Mouse (Mus musculus): ENCODE measurements around the gene Vmn1r81. TPM values are rescaled to one million over a fixed set of nuclear protein-coding genes. Genes with fewer than 3 reads are reported as not detected.

Vmn1r81 gene
- not detected in 2 replicates for polyA plus RNA-seq (2014; fragmentation: Nextera tagmentation; extraction: Ambion mirVana)

DNA sequence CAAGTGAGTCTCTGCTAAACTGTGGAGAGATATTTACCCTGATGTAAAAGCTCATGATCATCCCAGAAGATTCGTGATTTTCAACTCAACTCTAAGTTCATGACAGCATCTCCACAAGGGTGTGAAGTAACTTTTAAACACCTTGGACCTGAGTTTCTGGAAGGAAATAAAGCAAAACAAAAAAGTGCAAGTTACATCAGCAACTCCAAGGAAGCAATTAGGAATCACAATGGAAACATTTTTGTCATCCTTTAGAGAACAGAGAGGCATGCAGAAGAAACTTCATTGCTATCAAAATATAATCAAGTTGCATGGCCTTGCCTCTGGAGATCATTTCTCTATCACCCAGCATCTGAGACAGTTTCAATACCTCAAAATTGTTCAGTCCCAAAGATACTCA, at the start of gene Vmn1r81:
Vmn1r81 (minus strand) TSS at position 101 of the 400 bp plus-strand sequence.
- Histone ChIP-seq H3K4me1 (ENCODE audit: control insufficient read depth, insufficient read depth, low read length) (no peaks in the 10 kb centered on the region), H3K4me2 (ENCODE audit: low read depth, severe bottlenecking) (no peak within 1 kb of the TSS), H3K4me3 (ENCODE audit: low read depth, low read length) (no peak within 1 kb of the TSS), H3K27me3 (ENCODE audit: control insufficient read depth, insufficient read depth, low read length) (no peaks in the 10 kb centered on the region), H3K9ac (ENCODE audit: low read length) (no peak within 1 kb of the TSS), H3K9me3 (ENCODE audit: control insufficient read depth, low read length) (peaks cover 3% of the 10 kb centered on the region; the same call in 1 of the 2 replicates), H3K27ac (replicated peaks; ENCODE audit: low read depth, low read length) (no peak within 1 kb of the TSS), H3K36me3 (ENCODE audit: control insufficient read depth, insufficient read depth, low read length) (no peaks in the 10 kb centered on the region)
- no peak for DNase-seq (ENCODE audit: low spot score)
- WGBS = 79% methylated on average over 1 of the region's 1 CpGs
- no peak for ATAC-seq (ENCODE audit: insufficient number of reproducible peaks, low FRiP score, low TSS enrichment, low read depth)

DNA sequence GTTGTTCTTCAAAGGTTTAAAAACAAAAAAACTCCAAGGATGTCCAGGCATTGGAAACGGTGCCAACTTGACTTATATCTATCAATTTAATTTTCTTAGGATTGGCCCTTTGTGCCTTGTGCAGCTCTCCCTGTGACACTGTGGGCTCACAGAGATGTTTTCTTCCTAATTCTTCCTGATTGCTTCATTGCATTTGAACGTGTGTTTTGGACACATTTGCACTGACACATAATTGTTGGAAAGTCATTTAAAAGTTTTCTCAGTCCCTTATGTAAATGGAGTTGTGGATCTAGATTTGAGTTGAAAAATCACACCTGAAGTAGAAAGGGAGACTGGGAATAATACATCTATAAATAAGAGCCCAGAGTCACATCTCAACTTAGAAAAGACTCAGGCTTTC, 32.1 kb upstream of the Vmn1r81 start, which contains the start of gene Vmn1r82:
Vmn1r82 (plus strand) TSS at position 301 of the 400 bp plus-strand sequence.
- Histone ChIP-seq H3K27me3 (ENCODE audit: control insufficient read depth, insufficient read depth, low read length) (no peaks in the 10 kb centered on the region), H3K9me3 (ENCODE audit: control insufficient read depth, low read length) (peaks cover 2% of the 10 kb centered on the region; the same call in 1 of the 2 replicates), H3K4me3 (ENCODE audit: low read depth, low read length) (no peak within 1 kb of the TSS), H3K9ac (ENCODE audit: low read length) (no peak within 1 kb of the TSS), H3K27ac (replicated peaks; ENCODE audit: low read depth, low read length) (no peak within 1 kb of the TSS), H3K36me3 (ENCODE audit: control insufficient read depth, insufficient read depth, low read length) (no peaks in the 10 kb centered on the region), H3K4me2 (ENCODE audit: low read depth, severe bottlenecking) (no peak within 1 kb of the TSS), H3K4me1 (ENCODE audit: control insufficient read depth, insufficient read depth, low read length) (no peaks in the 10 kb centered on the region)
- ATAC-seq (ENCODE audit: insufficient number of reproducible peaks, low FRiP score, low TSS enrichment, low read depth) = no peak
- WGBS = 63% methylated on average over 2 of the region's 2 CpGs
- no peak for DNase-seq (ENCODE audit: low spot score)

DNA sequence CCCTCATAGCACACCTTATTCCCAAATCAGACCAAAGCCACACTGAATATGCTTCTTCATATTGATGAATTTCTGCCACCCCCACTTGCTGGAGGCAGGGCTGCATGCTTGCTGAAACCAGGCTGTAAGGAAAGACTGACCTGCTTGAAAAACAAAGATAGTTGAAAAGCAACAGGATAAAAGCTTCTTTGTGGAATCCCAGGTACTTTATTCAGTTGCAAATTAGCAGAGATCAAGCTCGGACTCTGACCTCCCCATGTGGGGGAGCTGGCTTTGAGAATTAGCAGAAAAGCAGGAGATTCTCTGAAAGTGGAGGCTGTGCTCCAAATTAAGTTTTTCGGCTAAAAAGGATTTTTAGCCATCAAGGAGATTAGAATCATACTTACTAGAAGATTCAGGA, 63.9 kb downstream of the Vmn1r81 start:
- Histone ChIP-seq H3K36me3 (ENCODE audit: control insufficient read depth, insufficient read depth, low read length) (no peaks in the 10 kb centered on the region), H3K4me3 (ENCODE audit: low read depth, low read length) (no peak overlapping the region), H3K9ac (ENCODE audit: low read length) (no peak overlapping the region), H3K4me1 (ENCODE audit: control insufficient read depth, insufficient read depth, low read length) (no peaks in the 10 kb centered on the region), H3K4me2 (ENCODE audit: low read depth, severe bottlenecking) (no peak overlapping the region), H3K27ac (replicated peaks; ENCODE audit: low read depth, low read length) (no peak overlapping the region), H3K9me3 (ENCODE audit: control insufficient read depth, low read length) (peaks cover 3% of the 10 kb centered on the region; the same call in 1 of the 2 replicates), H3K27me3 (ENCODE audit: control insufficient read depth, insufficient read depth, low read length) (no peaks in the 10 kb centered on the region)
- no peak for DNase-seq (ENCODE audit: low spot score)
- no peak for ATAC-seq (ENCODE audit: insufficient number of reproducible peaks, low FRiP score, low TSS enrichment, low read depth)
- WGBS = 64% methylated on average over 2 of the region's 2 CpGs

Other genes with a start within 250 kb of the Vmn1r81 start
- not detected in 2 replicates for gene Vmn1r77, start 231.5 kb downstream of the Vmn1r81 start, polyA plus RNA-seq (2014; fragmentation: Nextera tagmentation; extraction: Ambion mirVana)
- gene Vmn1r78, start 118.0 kb downstream of the Vmn1r81 start, polyA plus RNA-seq (2014; fragmentation: Nextera tagmentation; extraction: Ambion mirVana) = not detected in 2 replicates
- not detected in 2 replicates for gene Vmn1r79, start 97.0 kb downstream of the Vmn1r81 start, polyA plus RNA-seq (2014; fragmentation: Nextera tagmentation; extraction: Ambion mirVana)
- gene Vmn1r80, start 79.0 kb downstream of the Vmn1r81 start, polyA plus RNA-seq (2014; fragmentation: Nextera tagmentation; extraction: Ambion mirVana) = not detected in 2 replicates
- gene Vmn1r82, start 32.2 kb upstream of the Vmn1r81 start, polyA plus RNA-seq (2014; fragmentation: Nextera tagmentation; extraction: Ambion mirVana) = not detected in 2 replicates
- gene Vmn1r83, start 61.2 kb upstream of the Vmn1r81 start, polyA plus RNA-seq (2014; fragmentation: Nextera tagmentation; extraction: Ambion mirVana) = 0.09 TPM in 1 of 2 replicates, not detected in the other
- not detected in 2 replicates for gene Vmn1r84, start 101.0 kb upstream of the Vmn1r81 start, polyA plus RNA-seq (2014; fragmentation: Nextera tagmentation; extraction: Ambion mirVana)
- 4.6 and 5.3 TPM in 2 replicates for gene Zfp551, start 154.5 kb upstream of the Vmn1r81 start, polyA plus RNA-seq (2014; fragmentation: Nextera tagmentation; extraction: Ambion mirVana)
- 39.6 and 39.8 TPM in 2 replicates for gene Zfp606, start 210.0 kb upstream of the Vmn1r81 start, polyA plus RNA-seq (2014; fragmentation: Nextera tagmentation; extraction: Ambion mirVana)
- gene 2900092C05Rik, start 244.2 kb upstream of the Vmn1r81 start, polyA plus RNA-seq (2014; fragmentation: Nextera tagmentation; extraction: Ambion mirVana) = not detected in 2 replicates

Measured in limb, embryonic 11.5 days (tissue).